Mouse (Mus musculus) ES-Bruce4 (cell line): ENCODE measurements around the gene Nbr1. TPM values are rescaled to one million over a fixed set of nuclear protein-coding genes. Genes with fewer than 3 reads are reported as not detected.
"Not testable (repeated sequence)": the region's sequence is repeated elsewhere in the genome, so short reads cannot be mapped to it uniquely, and the experiment has no call there.

Source experiments
- H3K27ac ChIP-seq: 2 replicates; pipeline ENCODE4 v1.5.1; 2012; ENCODE audit warnings: low read length, inconsistent platforms; ENCODE audit not compliant: insufficient read depth
- H3K27me3 ChIP-seq: 2 replicates; pipeline ENCODE4 v1.6.1; 2012; ENCODE audit warnings: mild to moderate bottlenecking, low read length, inconsistent platforms; ENCODE audit not compliant: control insufficient read depth, poor library complexity, insufficient read depth, severe bottlenecking
- H3K36me3 ChIP-seq: 2 replicates; pipeline ENCODE4 v1.6.1; 2012; ENCODE audit warnings: inconsistent platforms, mild to moderate bottlenecking, low read length, moderate library complexity; ENCODE audit not compliant: control insufficient read depth, poor library complexity, insufficient read depth, severe bottlenecking
- H3K4me1 ChIP-seq: one replicate; pipeline ENCODE4 v1.8.1; 2011; ENCODE audit warnings: low read length; ENCODE audit not compliant: control insufficient read depth, insufficient read depth
- H3K4me3 ChIP-seq: 2 replicates; pipeline ENCODE4 v1.5.1; 2011; ENCODE audit warnings: low read depth, mild to moderate bottlenecking, low read length
- H3K9ac ChIP-seq: 2 replicates; pipeline ENCODE4 v1.6.1; 2012; ENCODE audit warnings: low read depth, mild to moderate bottlenecking, inconsistent platforms; ENCODE audit not compliant: poor library complexity, severe bottlenecking
- H3K9me3 ChIP-seq: replicated peaks from 2 replicates; pipeline ENCODE4 v1.6.1; 2012; ENCODE audit warnings: mild to moderate bottlenecking, low read length, inconsistent platforms; ENCODE audit not compliant: control insufficient read depth, poor library complexity, insufficient read depth, severe bottlenecking
- CTCF ChIP-seq: IDR thresholded peaks from one replicate; pipeline ENCODE4 v1.8.1; 2011; ENCODE audit warnings: low read depth, low read length
- EP300 ChIP-seq: IDR thresholded peaks from 2 replicates; pipeline ENCODE4 v1.6.1; 2011; ENCODE audit warnings: low read depth, low read length; ENCODE audit not compliant: insufficient read depth
- POLR2A ChIP-seq: IDR thresholded peaks from one replicate; pipeline ENCODE4 v1.8.1; 2011; ENCODE audit warnings: low read length; ENCODE audit not compliant: insufficient read depth
- polyA plus RNA-seq: library from polyadenylated mRNA; stranded (reverse); fragments of >200 nt; gene quantifications from 2 replicates; pipeline ENCODE4 v1.2.4, GENCODE M21; 2011; ENCODE audit warnings: low read depth; ENCODE audit not compliant: missing spikeins, insufficient read depth, insufficient read length

Nbr1 gene
- polyA plus RNA-seq, 1 experiment, result 262 TPM

- Histone ChIP-seq H3K36me3 (no peaks in the 10 kb centered on the region), H3K9me3 (no peaks in the 10 kb centered on the region), H3K9ac (no peak overlapping the region), H3K4me3 (no peak overlapping the region), H3K4me1 (peaks cover 14% of the 10 kb centered on the region), H3K27me3 (no peaks in the 10 kb centered on the region), H3K27ac (no peak overlapping the region)
- TF ChIP-seq EP300 (no peak), POLR2A (no peak), CTCF (no peak)
Measured at GRCm38 (mm10) chr11:101615380-101615779, 63.4 kb downstream of the Nbr1 start.

GRCm38 (mm10) chr11:101616104-101616503 is 64.2 kb downstream of the Nbr1 start:
- Histone ChIP-seq H3K4me3 (no peak overlapping the region), H3K27ac (no peak overlapping the region), H3K4me1 (peaks cover 14% of the 10 kb centered on the region), H3K9ac (no peak overlapping the region), H3K27me3 (no peaks in the 10 kb centered on the region), H3K9me3 (no peaks in the 10 kb centered on the region), H3K36me3 (no peaks in the 10 kb centered on the region)
- TF ChIP-seq POLR2A, result no peak
- TF ChIP-seq CTCF, result no peak
- no peak for TF ChIP-seq EP300

- Histone ChIP-seq H3K27ac (peak overlapping the region; percentile 66), H3K36me3 (no peaks in the 10 kb centered on the region), H3K9ac (no peak overlapping the region), H3K27me3 (no peaks in the 10 kb centered on the region), H3K4me1 (peaks cover 14% of the 10 kb centered on the region), H3K4me3 (no peak overlapping the region), H3K9me3 (0 out of 2 replicates have a peak, but pooled peaks cover 5% of the 10 kb centered on the region)
- TF ChIP-seq POLR2A, result no peak
- no peak for TF ChIP-seq CTCF
Measured at GRCm38 (mm10) chr11:101616948-101617767, 65.2 kb downstream of the Nbr1 start.

- no peaks in the 10 kb centered on the region for H3K36me3 ChIP-seq
- H3K4me3 ChIP-seq, result peak overlapping the region; percentile 4; the same call in 1 of the 2 replicates
- peaks cover 8% of the 10 kb centered on the region; the same call in 1 of the 2 replicates for H3K9me3 ChIP-seq
- peak overlapping the region; percentile 92 for H3K27ac ChIP-seq
- no peak overlapping the region for H3K9ac ChIP-seq
- peaks cover 14% of the 10 kb centered on the region for H3K4me1 ChIP-seq
- no peak for TF ChIP-seq POLR2A
- no peak for TF ChIP-seq EP300
- TF ChIP-seq CTCF, result no peak
- no peaks in the 10 kb centered on the region for H3K27me3 ChIP-seq
Measured at GRCm38 (mm10) chr11:101617849-101618248, 65.9 kb downstream of the Nbr1 start.

GRCm38 (mm10) chr11:101618596-101618995 is 66.6 kb downstream of the Nbr1 start:
- TF ChIP-seq EP300 (no peak), POLR2A (no peak), CTCF (no peak)
- peaks cover 13% of the 10 kb centered on the region for H3K4me1 ChIP-seq
- H3K27ac ChIP-seq, result peak overlapping the region; percentile 92
- no peak overlapping the region for H3K4me3 ChIP-seq
- H3K9ac ChIP-seq, result no peak overlapping the region
- H3K36me3 ChIP-seq, result no peaks in the 10 kb centered on the region
- no peaks in the 10 kb centered on the region for H3K27me3 ChIP-seq
- peaks cover 14% of the 10 kb centered on the region; the same call in 1 of the 2 replicates for H3K9me3 ChIP-seq

- peaks cover 21% of the 10 kb centered on the region; the same call in 1 of the 2 replicates for H3K9me3 ChIP-seq
- not testable (repeated sequence) for H3K9ac ChIP-seq, H3K4me3 ChIP-seq, H3K36me3 ChIP-seq, H3K27me3 ChIP-seq, H3K27ac ChIP-seq
- H3K4me1 ChIP-seq, result peaks cover 10% of the 10 kb centered on the region
Measured at GRCm38 (mm10) chr11:101620022-101620655, 68.2 kb downstream of the Nbr1 start.
